Mouse (Mus musculus): ENCODE data around the gene Ccnl2. TPM values are rescaled to one million over a fixed set of nuclear protein-coding genes. Genes with fewer than 3 reads are reported as not detected.
"Not testable (repeated sequence)": the region's sequence is repeated elsewhere in the genome, so short reads cannot be mapped to it uniquely, and the experiment has no call there.

The Ccnl2 gene
- polyA plus RNA-seq, 2 experiments: 51.2 to 65.8 TPM

GRCm38 (mm10) chr4:155783486-155784080 is 28.7 kb upstream of the Ccnl2 start:
- WGBS (ENCODE audit: insufficient replicate concordance): 39% methylated on average over 16 of the region's 16 CpGs
- ATAC-seq (ENCODE audit: insufficient read depth) (no peak), DNase-seq (ENCODE audit: low read depth in 3 of 3, low spot score in 3 of 3) (no peak)
- peak overlapping the region; percentile 59 to 65 for H3K4me3 ChIP-seq (ENCODE audit: insufficient read depth in 1 of 2, low read depth in 2 of 2, low read length in 2 of 2)
- TF ChIP-seq EP300 (IDR thresholded peaks at IDR 0.05; ENCODE audit: low read depth): no peak
- TF ChIP-seq CTCF (IDR thresholded peaks at IDR 0.05; ENCODE audit: low read depth): no peak
- peaks cover 3 to 9% of the 10 kb centered on the region in 2 experiments for H3K4me1 ChIP-seq (replicated peaks; ENCODE audit: control insufficient read depth in 2 of 2, insufficient read depth in 2 of 2, low read length in 1 of 2)
- peak overlapping the region; percentile 76 for H3K9ac ChIP-seq (replicated peaks)
- H3K27ac ChIP-seq: no peak overlapping the region
- peaks cover 9% of the 10 kb centered on the region for H3K27me3 ChIP-seq (ENCODE audit: control insufficient read depth, insufficient read depth, low read length)
- H3K36me3 ChIP-seq (replicated peaks; ENCODE audit: control insufficient read depth, insufficient read depth, low read depth): no peaks in the 10 kb centered on the region
- H3K9me3 ChIP-seq (ENCODE audit: control insufficient read depth, low read length): no peaks in the 10 kb centered on the region
- H3K4me2 ChIP-seq (ENCODE audit: low read depth): peak overlapping the region; percentile 79

DNA sequence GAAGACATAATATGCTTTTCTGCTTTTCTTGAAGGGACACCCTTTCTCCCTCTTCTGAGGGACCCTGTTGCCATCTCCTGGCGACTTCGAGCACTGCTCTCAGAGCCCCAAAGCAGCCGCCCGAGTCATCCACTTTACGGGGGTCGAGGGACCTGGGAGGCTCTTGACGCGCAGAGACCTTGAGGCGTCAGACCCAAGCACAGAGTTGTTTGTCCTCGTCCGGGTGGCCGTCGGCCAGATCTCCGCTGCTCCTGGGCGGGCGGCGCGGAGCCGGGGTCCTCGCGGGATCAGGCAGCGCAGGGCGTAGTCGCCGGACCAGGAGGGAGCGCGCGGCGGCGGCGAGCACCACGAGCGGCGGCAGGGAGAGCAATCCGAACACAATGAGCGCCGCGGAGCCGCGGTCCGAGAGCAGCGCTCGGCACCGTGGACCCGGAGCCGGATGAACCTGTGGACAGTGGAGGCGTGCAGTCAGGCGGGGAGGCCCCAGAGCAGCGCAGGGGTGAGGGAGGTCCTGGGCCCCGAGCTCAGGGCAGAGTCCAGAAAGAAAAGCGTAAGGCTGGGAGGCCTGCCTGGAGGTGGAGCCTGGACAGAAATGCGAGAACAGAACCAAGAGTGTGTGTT is 28.1 kb upstream of the Ccnl2 start:
- H3K36me3 ChIP-seq (replicated peaks; ENCODE audit: control insufficient read depth, insufficient read depth, low read depth): no peaks in the 10 kb centered on the region
- DNase-seq (ENCODE audit: low read depth in 3 of 3, low spot score in 3 of 3) (no peak), ATAC-seq (ENCODE audit: insufficient read depth) (peak; percentile 74)
- under 1% methylated on average over 52 of the region's 52 CpGs for WGBS (ENCODE audit: insufficient replicate concordance)
- H3K9ac ChIP-seq (replicated peaks): peak overlapping the region; percentile 76
- no peak overlapping the region for H3K27ac ChIP-seq
- H3K27me3 ChIP-seq (ENCODE audit: control insufficient read depth, insufficient read depth, low read length): peaks cover 9% of the 10 kb centered on the region
- peaks cover 6 to 14% of the 10 kb centered on the region in 2 experiments for H3K4me1 ChIP-seq (replicated peaks; ENCODE audit: control insufficient read depth in 2 of 2, insufficient read depth in 2 of 2, low read length in 1 of 2)
- H3K4me3 ChIP-seq (ENCODE audit: insufficient read depth in 1 of 2, low read depth in 2 of 2, low read length in 2 of 2): peak overlapping the region; percentile 59 to 65
- TF ChIP-seq CTCF (IDR thresholded peaks at IDR 0.05; ENCODE audit: low read depth) (peak; percentile 72), EP300 (IDR thresholded peaks at IDR 0.05; ENCODE audit: low read depth) (no peak)
- H3K4me2 ChIP-seq (ENCODE audit: low read depth): peak overlapping the region; percentile 79
- H3K9me3 ChIP-seq (ENCODE audit: control insufficient read depth, low read length): no peaks in the 10 kb centered on the region

DNA sequence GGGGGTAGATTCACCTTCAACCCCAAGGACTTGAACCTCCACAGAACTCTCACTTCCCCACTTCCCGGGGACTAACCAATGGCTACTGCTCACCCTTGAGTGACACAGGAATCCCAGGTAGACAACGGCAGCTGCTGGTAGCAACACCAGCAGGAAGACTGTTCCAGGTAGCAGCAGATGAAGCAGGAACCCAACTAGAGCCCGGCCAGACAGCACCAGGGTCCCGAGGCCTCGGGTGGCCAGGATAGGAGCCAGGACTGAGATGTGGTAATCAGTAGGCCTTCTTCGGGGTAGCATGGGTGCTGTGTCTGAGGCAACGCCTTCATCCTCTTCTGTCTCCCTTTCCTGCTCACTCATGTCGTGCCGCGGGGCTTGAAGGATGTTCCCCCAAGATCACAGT is 27.0 kb upstream of the Ccnl2 start:
- DNase-seq (ENCODE audit: low read depth in 3 of 3, low spot score in 3 of 3) (no peak), ATAC-seq (ENCODE audit: insufficient read depth) (no peak)
- Histone ChIP-seq H3K36me3 (replicated peaks; ENCODE audit: control insufficient read depth, insufficient read depth, low read depth) (no peaks in the 10 kb centered on the region), H3K4me1 (replicated peaks; ENCODE audit: control insufficient read depth in 2 of 2, insufficient read depth in 2 of 2, low read length in 1 of 2) (peaks cover 6 to 15% of the 10 kb centered on the region in 2 experiments), H3K4me3 (ENCODE audit: insufficient read depth in 1 of 2, low read depth in 2 of 2, low read length in 2 of 2) (no peak overlapping the region), H3K27me3 (ENCODE audit: control insufficient read depth, insufficient read depth, low read length) (peaks cover 9% of the 10 kb centered on the region), H3K9ac (replicated peaks) (no peak overlapping the region), H3K4me2 (ENCODE audit: low read depth) (no peak overlapping the region), H3K27ac (no peak overlapping the region), H3K9me3 (ENCODE audit: control insufficient read depth, low read length) (no peaks in the 10 kb centered on the region)
- WGBS (ENCODE audit: insufficient replicate concordance): 74% methylated on average over 10 of the region's 10 CpGs
- TF ChIP-seq EP300 (IDR thresholded peaks at IDR 0.05; ENCODE audit: low read depth): no peak
- no peak for TF ChIP-seq CTCF (IDR thresholded peaks at IDR 0.05; ENCODE audit: low read depth)

DNA sequence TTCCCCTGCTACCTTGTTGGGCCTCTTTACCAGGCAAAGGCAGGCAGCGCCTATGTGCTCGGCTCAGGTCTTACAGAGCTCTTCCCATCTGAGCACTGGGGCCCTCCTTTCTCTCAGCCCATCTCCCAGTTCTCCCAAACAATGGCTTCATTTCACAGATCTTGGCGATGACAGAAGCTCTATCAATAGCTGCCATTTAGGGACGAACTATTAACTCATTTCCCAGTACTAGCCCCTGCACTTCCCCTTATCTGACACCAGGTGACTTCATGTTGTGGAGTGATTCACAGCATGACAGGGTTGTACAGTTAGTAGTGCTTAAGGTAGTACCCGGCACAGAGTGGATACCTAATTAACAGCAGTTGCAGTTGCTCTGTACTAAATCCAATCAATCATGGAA is 26.5 kb upstream of the Ccnl2 start, which contains the start of gene Tmem88b:
Gene Tmem88b, minus strand, starts transcription at position 56 of the 400 bp plus-strand sequence.
- Histone ChIP-seq H3K9me3 (ENCODE audit: control insufficient read depth, low read length) (no peaks in the 10 kb centered on the region), H3K27ac (no peak within 1 kb of the TSS), H3K4me1 (replicated peaks; ENCODE audit: control insufficient read depth in 2 of 2, insufficient read depth in 2 of 2, low read length in 1 of 2) (peaks cover 6 to 20% of the 10 kb centered on the region in 2 experiments), H3K36me3 (replicated peaks; ENCODE audit: control insufficient read depth, insufficient read depth, low read depth) (no peaks in the 10 kb centered on the region), H3K27me3 (ENCODE audit: control insufficient read depth, insufficient read depth, low read length) (peaks cover 9% of the 10 kb centered on the region), H3K4me3 (ENCODE audit: insufficient read depth in 1 of 2, low read depth in 2 of 2, low read length in 2 of 2) (no peak within 1 kb of the TSS; a peak in 1 of 4 replicates), H3K4me2 (ENCODE audit: low read depth) (peak within 1 kb of the TSS; percentile 79), H3K9ac (replicated peaks) (no peak within 1 kb of the TSS)
- DNase-seq (ENCODE audit: low read depth in 3 of 3, low spot score in 3 of 3) (no peak), ATAC-seq (ENCODE audit: insufficient read depth) (no peak)
- 41% methylated on average over 5 of the region's 5 CpGs for WGBS (ENCODE audit: insufficient replicate concordance)
- TF ChIP-seq CTCF (IDR thresholded peaks at IDR 0.05; ENCODE audit: low read depth) (peak; percentile 42; the same call in 1 of the 2 replicates), EP300 (IDR thresholded peaks at IDR 0.05; ENCODE audit: low read depth) (no peak)

DNA sequence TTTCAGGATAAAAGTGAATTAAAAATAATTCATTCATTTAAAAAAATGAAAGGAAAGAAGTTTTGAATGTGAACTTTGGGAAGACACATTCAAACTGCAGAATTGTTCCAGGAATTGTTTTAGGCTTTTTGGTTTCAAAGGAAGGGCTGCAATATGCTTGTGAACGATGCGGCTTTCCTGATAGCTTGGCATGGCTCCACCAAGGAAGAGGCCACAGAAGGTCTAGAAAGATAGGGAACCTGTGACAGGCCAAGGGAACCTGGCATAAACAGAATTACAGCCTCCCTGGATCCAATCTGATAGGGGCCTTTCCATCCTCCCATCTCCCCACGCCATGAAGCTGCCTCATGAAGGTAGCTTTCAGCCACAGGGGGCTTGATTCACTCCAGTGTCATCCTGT is 24.0 kb upstream of the Ccnl2 start:
- Histone ChIP-seq H3K4me1 (replicated peaks; ENCODE audit: control insufficient read depth in 2 of 2, insufficient read depth in 2 of 2, low read length in 1 of 2) (peaks cover 6 to 20% of the 10 kb centered on the region in 2 experiments), H3K4me2 (ENCODE audit: low read depth) (0 out of 2 replicates have a peak overlapping the region, but pooled peaks have one; percentile 8), H3K4me3 (ENCODE audit: insufficient read depth in 1 of 2, low read depth in 2 of 2, low read length in 2 of 2) (no peak overlapping the region), H3K9me3 (ENCODE audit: control insufficient read depth, low read length) (no peaks in the 10 kb centered on the region), H3K36me3 (replicated peaks; ENCODE audit: control insufficient read depth, insufficient read depth, low read depth) (no peaks in the 10 kb centered on the region), H3K9ac (replicated peaks) (no peak overlapping the region; the same call in 1 of the 2 replicates), H3K27me3 (ENCODE audit: control insufficient read depth, insufficient read depth, low read length) (peaks cover 3% of the 10 kb centered on the region; the same call in 1 of the 2 replicates), H3K27ac (no peak overlapping the region)
- TF ChIP-seq EP300 (IDR thresholded peaks at IDR 0.05; ENCODE audit: low read depth) (no peak), CTCF (IDR thresholded peaks at IDR 0.05; ENCODE audit: low read depth) (no peak)
- WGBS (ENCODE audit: insufficient replicate concordance): 38% methylated on average over 3 of the region's 3 CpGs
- DNase-seq (ENCODE audit: low read depth in 3 of 3, low spot score in 3 of 3): no peak
- ATAC-seq (ENCODE audit: insufficient read depth): peak; percentile 38; the same call in 1 of the 2 replicates

GRCm38 (mm10) chr4:155788833-155789232 is 23.5 kb upstream of the Ccnl2 start:
- not testable (repeated sequence) for H3K27me3 ChIP-seq (ENCODE audit: control insufficient read depth, insufficient read depth, low read length); H3K27ac ChIP-seq; H3K9ac ChIP-seq (replicated peaks); ATAC-seq (ENCODE audit: insufficient read depth); H3K9me3 ChIP-seq (ENCODE audit: control insufficient read depth, low read length); H3K4me3 ChIP-seq (ENCODE audit: insufficient read depth in 1 of 2, low read depth in 2 of 2, low read length in 2 of 2); DNase-seq (ENCODE audit: low read depth in 3 of 3, low spot score in 3 of 3); H3K36me3 ChIP-seq (replicated peaks; ENCODE audit: control insufficient read depth, insufficient read depth, low read depth); H3K4me2 ChIP-seq (ENCODE audit: low read depth)
- 65% methylated on average over 4 of the region's 4 CpGs for WGBS (ENCODE audit: insufficient replicate concordance)
- peaks cover 6 to 20% of the 10 kb centered on the region in 2 experiments for H3K4me1 ChIP-seq (replicated peaks; ENCODE audit: control insufficient read depth in 2 of 2, insufficient read depth in 2 of 2, low read length in 1 of 2)
